Mouse (Mus musculus) ovary, postnatal 10 days (tissue): ENCODE results near the gene Dglucy.
"Not testable (repeated sequence)": the region's sequence is repeated elsewhere in the genome, so short reads cannot be mapped to it uniquely, and the experiment has no call there.

Experiments
- DNase-seq: peaks from one replicate; pipeline ENCODE4 v3.0.0; 2022; ENCODE audit warnings: low spot score

The Dglucy gene

DNA sequence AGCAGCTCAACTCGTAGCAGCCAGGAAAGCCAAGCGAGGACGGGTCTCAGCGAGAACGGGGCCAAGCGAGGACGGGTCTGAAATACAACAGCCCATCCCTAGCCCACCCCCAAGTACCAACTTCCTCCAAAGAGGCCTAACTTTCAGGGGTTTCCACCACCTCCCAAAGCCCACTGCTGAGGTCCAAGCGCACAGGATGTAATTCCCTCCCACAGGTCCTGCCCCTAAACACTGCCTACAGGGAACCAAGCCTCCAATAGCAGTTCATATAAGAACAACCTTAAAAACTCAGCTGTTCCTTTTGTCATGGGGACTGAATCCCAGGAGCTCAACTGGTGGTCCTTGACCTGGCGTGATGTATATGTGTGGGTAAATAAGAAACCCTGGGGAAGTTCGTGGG lies 1.6 kb downstream of the Dglucy start:
- DNase-seq: no peak

- DNase-seq: no peak
These were observed 2.7 kb downstream of the Dglucy start for GRCm38 (mm10) chr12:100781428-100782120.

DNA sequence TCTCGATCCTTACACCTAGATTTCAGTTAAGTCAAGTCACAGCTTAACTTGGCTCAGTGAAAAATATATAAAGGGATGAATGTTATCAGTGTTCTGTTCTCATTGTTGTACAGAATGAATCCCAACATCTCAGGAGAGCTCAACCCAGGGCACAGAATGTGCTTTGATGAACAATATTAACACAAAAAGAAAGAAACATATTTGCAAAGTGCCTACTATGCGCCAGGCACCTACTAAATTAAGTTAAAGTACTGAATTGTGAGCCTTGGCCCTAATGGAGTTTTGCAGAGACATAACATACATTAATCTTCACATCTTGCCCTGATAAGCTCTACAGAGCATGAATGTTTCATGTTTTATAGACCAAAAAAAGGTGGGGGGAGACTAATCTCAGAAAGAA lies 5.3 kb downstream of the Dglucy start:
- DNase-seq: no peak

DNA sequence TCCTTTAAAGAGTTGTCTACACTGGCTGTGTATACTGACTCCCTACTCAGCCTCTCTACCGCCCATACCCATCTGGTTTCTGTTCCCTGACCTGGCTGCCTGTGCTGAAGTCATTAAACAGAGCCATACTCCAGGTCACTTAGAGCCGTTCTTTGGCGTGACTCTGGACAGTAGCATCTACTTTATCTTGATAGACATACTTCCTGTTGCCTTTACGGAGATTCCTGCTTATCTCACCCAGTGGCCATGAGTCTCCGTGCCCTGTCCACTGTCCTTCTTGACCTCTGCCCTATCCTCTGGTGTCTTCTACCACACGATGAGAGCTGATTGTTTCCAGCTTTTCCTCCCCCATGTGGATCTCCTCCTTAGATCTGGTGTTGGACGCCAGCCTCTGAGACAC lies 6.5 kb downstream of the Dglucy start:
- DNase-seq: no peak

GRCm38 (mm10) chr12:100789981-100790550 lies 11.2 kb downstream of the Dglucy start:
- DNase-seq: no peak

DNA sequence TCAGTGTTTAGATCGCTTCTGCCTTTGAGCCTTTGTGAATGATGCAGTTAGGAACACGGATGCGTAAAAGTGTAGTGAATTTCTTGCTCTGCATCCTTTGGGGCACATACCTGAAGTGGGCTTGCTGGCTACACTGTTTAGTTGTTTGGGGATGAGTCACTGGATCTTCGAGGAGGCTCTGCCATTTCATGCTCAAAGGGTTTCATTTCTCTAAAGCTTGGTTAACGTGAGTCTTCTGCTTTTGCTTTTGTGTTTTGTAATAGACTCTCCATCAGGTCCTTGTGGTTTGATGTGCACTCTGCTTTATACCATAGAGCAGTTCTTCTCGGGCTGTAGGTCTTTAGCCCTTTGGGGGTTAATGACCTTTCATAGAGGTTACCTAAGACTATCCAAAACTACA lies 12.6 kb downstream of the Dglucy start:
- no peak for DNase-seq

GRCm38 (mm10) chr12:100794450-100795230 lies 15.8 kb downstream of the Dglucy start:
- DNase-seq: no peak

- no peak for DNase-seq
These were observed 16.7 kb downstream of the Dglucy start for GRCm38 (mm10) chr12:100795390-100796036.

DNA sequence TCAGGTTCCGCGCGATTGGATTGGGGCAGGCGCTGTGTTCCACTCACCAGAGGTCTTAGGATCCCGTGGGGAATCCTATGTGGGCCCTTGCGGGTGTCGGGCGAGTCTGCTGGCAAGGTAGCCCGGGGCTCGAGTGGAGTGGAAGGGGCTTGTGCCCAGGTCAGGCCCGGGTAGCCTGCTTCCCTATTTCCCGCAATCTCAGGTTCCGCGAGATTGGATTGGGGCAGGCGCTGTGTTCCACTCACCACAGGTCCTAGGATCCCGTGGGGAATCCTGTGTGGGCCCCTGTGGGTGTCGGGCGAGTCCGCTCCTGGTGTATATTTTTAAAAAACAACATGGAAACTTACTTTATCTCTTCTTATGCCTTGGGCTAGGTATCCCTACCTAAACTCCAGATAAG lies 24.5 kb downstream of the Dglucy start:
- DNase-seq: not testable (repeated sequence)

DNA sequence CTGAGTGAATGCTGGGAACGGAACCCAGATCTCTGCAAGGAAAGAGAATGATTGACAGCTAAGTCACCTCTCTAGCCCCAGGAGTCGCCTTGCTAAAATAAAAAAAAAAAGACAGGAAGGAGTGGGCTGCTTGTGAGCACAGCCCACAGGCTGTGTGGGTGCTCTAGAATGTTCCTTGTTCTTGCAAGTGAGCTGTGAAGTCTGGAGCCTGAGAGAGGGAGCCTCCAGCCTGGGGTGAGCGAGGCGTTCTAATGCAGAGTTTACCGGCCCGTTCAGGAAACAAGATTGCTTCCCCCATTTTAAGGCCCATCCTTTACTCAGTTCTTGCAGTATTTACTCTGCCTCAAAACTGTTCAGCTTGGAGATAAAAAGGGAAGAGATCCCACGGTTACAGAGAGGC lies 28.4 kb downstream of the Dglucy start:
- no peak for DNase-seq

GRCm38 (mm10) chr12:100808609-100809280 lies 29.9 kb downstream of the Dglucy start:
- no peak for DNase-seq

DNA sequence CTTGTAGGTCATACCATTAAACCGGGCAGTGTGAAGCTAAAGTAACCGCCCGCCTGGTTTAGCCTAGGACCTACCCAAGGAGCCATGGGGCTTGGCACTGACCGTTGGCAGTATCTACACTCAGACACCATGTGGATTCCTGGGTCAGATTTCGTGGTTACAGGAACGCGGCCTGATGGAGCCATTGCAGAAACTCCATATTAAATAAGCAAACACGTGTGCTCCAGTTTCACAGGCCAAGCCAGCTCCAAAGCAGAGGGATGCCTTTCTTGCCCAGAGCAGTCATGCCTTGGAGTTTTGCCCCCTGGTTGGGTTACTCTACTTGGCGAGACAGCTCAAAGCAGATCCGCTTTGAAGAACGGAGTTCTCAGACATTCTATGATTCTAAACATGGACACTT lies 31.7 kb downstream of the Dglucy start:
- DNase-seq: no peak

DNA sequence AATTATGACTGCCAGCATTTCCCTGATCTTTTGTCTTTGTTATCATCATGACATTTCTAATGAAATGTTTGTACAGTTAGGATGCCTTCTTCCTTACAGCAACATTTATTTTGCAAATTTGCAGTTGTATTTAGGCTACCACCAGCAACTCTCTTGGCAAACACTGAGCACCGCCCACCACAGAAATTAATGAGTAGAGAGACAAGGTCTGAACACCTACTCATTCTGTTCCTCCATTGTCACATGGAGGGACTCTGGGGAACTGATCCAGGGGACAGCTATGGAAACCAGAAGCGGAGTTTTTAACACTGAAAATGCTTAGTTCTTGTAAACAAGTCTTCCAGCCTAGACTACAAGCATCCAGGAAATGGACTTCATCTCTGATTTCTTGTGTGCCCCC lies 35.0 kb downstream of the Dglucy start:
- no peak for DNase-seq

- no peak for DNase-seq
These were observed 35.8 kb downstream of the Dglucy start for GRCm38 (mm10) chr12:100814671-100815070.

- no peak for DNase-seq
These were observed 38.0 kb downstream of the Dglucy start for GRCm38 (mm10) chr12:100816906-100817305.

- DNase-seq: no peak
These were observed 41.1 kb downstream of the Dglucy start for GRCm38 (mm10) chr12:100819965-100820364.

GRCm38 (mm10) chr12:100831021-100831420 lies 52.2 kb downstream of the Dglucy start:
- DNase-seq: no peak

DNA sequence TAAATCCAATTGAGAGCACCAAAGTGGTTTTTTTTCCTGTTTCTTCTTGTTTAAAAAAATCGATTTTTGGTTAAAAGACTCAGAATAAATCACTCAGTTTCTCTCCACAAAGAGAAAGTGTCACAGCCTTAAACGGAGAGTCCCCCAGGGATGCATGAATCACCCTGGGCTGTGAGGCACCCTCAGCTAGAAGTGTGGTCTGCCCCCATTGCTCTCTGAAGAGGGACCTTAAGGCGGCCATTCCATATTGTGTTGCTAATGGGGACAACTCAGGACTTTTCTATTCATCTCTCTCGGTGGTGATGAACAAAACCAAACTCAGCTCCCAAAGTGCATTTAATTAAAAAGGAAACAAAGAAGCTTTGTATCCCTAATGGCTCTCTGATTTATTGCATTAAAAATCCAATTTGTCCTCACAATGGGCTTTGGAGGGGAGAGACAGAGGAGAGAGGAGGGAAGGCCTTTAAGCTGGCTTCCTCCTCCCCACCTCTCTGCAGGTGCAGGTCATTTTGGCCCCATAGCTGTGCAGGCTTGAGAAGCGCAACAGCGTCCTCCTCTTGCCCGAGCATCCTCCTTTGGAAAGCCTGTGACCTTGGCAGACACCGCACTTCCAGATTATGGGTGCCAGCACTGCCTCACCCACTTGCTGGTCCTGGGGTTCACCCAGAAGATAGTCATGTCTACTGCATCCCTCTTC lies 52.9 kb downstream of the Dglucy start:
- DNase-seq: no peak

GRCm38 (mm10) chr12:100837208-100837607 lies 58.4 kb downstream of the Dglucy start:
- no peak for DNase-seq

- no peak for DNase-seq
These were observed 60.3 kb downstream of the Dglucy start for GRCm38 (mm10) chr12:100839079-100839600.

GRCm38 (mm10) chr12:100839926-100840325 lies 61.1 kb downstream of the Dglucy start:
- no peak for DNase-seq
